Mouse (Mus musculus) embryonic facial prominence, embryonic 13.5 days (tissue): ENCODE measurements at regions not wholly inside any gene's neighbourhood (a gene's known extent, or its start where the extent isn't known, plus 50 kb on each side); places are given as distances from the start of the nearest gene placed in this dataset.
A peak's percentile ranks its signal among the peaks of the same experiment; 100 is the strongest.

Source experiments
- ATAC-seq: fragments of 200-750 bp; cut with Nextera tagmentation; 2 replicates; pipeline ENCODE4 v1.8.0; 2017; ENCODE audit warnings: low read depth; ENCODE audit not compliant: insufficient number of reproducible peaks, insufficient read depth, low FRiP score, low TSS enrichment
- H3K27ac ChIP-seq: fragments of 300-500 bp; sonication (generic); 2 replicates; pipeline ENCODE4 v1.5.1; 2015; ENCODE audit warnings: moderate library complexity, mild to moderate bottlenecking, inconsistent platforms
- H3K27me3 ChIP-seq: fragments of 300-500 bp; sonication (generic); 2 replicates; pipeline ENCODE4 v1.6.1; 2015; ENCODE audit warnings: mild to moderate bottlenecking, inconsistent platforms
- H3K36me3 ChIP-seq: fragments of 300-500 bp; sonication (generic); 2 replicates; pipeline ENCODE4 v1.6.1; 2015; ENCODE audit warnings: mild to moderate bottlenecking, inconsistent platforms
- H3K4me1 ChIP-seq: fragments of 300-500 bp; sonication (generic); 2 replicates; pipeline ENCODE4 v1.6.1; 2015; ENCODE audit warnings: inconsistent platforms
- H3K4me2 ChIP-seq: fragments of 300-500 bp; sonication (generic); 2 replicates; pipeline ENCODE4 v1.6.1; 2015; ENCODE audit warnings: moderate library complexity, mild to moderate bottlenecking, inconsistent platforms
- H3K4me3 ChIP-seq: fragments of 300-500 bp; sonication (generic); 2 replicates; pipeline ENCODE4 v1.5.1; 2015; ENCODE audit warnings: mild to moderate bottlenecking, inconsistent platforms
- H3K9ac ChIP-seq: fragments of 300-500 bp; sonication (generic); 2 replicates; pipeline ENCODE4 v1.6.1; 2015; ENCODE audit warnings: mild to moderate bottlenecking, inconsistent platforms
- H3K9me3 ChIP-seq: fragments of 300-500 bp; sonication (generic); 2 replicates; pipeline ENCODE4 v1.6.1; 2016; ENCODE audit warnings: inconsistent platforms
- WGBS: fragments of 180-500 bp; shearing (Covaris S2); methylation state at CpG from one replicate; pipeline ENCODE4 v1.1.7; 2015; ENCODE audit warnings: mixed read lengths; 5-methylcytosine and 5-hydroxymethylcytosine counted together

GRCm38 (mm10) chr14:61986203-61986602 lies 306.2 kb upstream of the Rnaseh2b start:
- H3K9me3 ChIP-seq = no peaks in the 10 kb centered on the region
- H3K36me3 ChIP-seq = no peaks in the 10 kb centered on the region
- 85% methylated on average over 13 of the region's 13 CpGs for WGBS
- no peak overlapping the region for H3K9ac ChIP-seq
- no peak overlapping the region for H3K27ac ChIP-seq
- no peaks in the 10 kb centered on the region for H3K4me1 ChIP-seq
- H3K27me3 ChIP-seq = no peaks in the 10 kb centered on the region
- no peak overlapping the region for H3K4me3 ChIP-seq
- no peak for ATAC-seq
- H3K4me2 ChIP-seq = no peak overlapping the region

- H3K36me3 ChIP-seq = no peaks in the 10 kb centered on the region
- no peaks in the 10 kb centered on the region for H3K4me1 ChIP-seq
- no peak for ATAC-seq
- WGBS = 91% methylated on average over 1 of the region's 1 CpGs
- no peak overlapping the region for H3K4me3 ChIP-seq
- H3K27ac ChIP-seq = no peak overlapping the region
- H3K27me3 ChIP-seq = no peaks in the 10 kb centered on the region
- H3K9me3 ChIP-seq = no peaks in the 10 kb centered on the region; the same call in 1 of the 2 replicates
- no peak overlapping the region for H3K4me2 ChIP-seq
- H3K9ac ChIP-seq = no peak overlapping the region
These were observed 297.1 kb upstream of the Rnaseh2b start for GRCm38 (mm10) chr14:61995253-61995652.

- Histone ChIP-seq H3K27ac (no peak overlapping the region), H3K4me2 (no peak overlapping the region), H3K4me3 (no peak overlapping the region), H3K27me3 (no peaks in the 10 kb centered on the region; the same call in 1 of the 2 replicates), H3K9me3 (no peaks in the 10 kb centered on the region; the same call in 1 of the 2 replicates), H3K9ac (no peak overlapping the region), H3K36me3 (no peaks in the 10 kb centered on the region), H3K4me1 (peaks cover 5% of the 10 kb centered on the region)
- no peak for ATAC-seq
These were observed 294.7 kb upstream of the Rnaseh2b start for GRCm38 (mm10) chr14:61997736-61998135.

- no peak overlapping the region for H3K9ac ChIP-seq
- no peak overlapping the region for H3K27ac ChIP-seq
- no peaks in the 10 kb centered on the region; the same call in 1 of the 2 replicates for H3K9me3 ChIP-seq
- whole genome bisulfite sequencing = 75% methylated on average over 3 of the region's 3 CpGs
- no peaks in the 10 kb centered on the region; the same call in 1 of the 2 replicates for H3K27me3 ChIP-seq
- H3K4me1 ChIP-seq = peaks cover 10% of the 10 kb centered on the region
- no peaks in the 10 kb centered on the region for H3K36me3 ChIP-seq
- H3K4me3 ChIP-seq = no peak overlapping the region
- no peak overlapping the region for H3K4me2 ChIP-seq
- no peak for ATAC-seq
These were observed 294.1 kb upstream of the Rnaseh2b start for GRCm38 (mm10) chr14:61998259-61998658.

- H3K9me3 ChIP-seq = no peaks in the 10 kb centered on the region; the same call in 1 of the 2 replicates
- H3K4me1 ChIP-seq = peaks cover 19% of the 10 kb centered on the region
- no peaks in the 10 kb centered on the region for H3K36me3 ChIP-seq
- no peak overlapping the region for H3K4me3 ChIP-seq
- H3K27ac ChIP-seq = no peak overlapping the region
- WGBS = 44% methylated on average over 7 of the region's 7 CpGs
- no peak overlapping the region for H3K9ac ChIP-seq
- no peak for ATAC-seq
- no peak overlapping the region for H3K4me2 ChIP-seq
- H3K27me3 ChIP-seq = no peaks in the 10 kb centered on the region; the same call in 1 of the 2 replicates
These were observed 290.9 kb upstream of the Rnaseh2b start for GRCm38 (mm10) chr14:62001481-62001949.

GRCm38 (mm10) chr14:62002131-62002530 lies 290.3 kb upstream of the Rnaseh2b start:
- no peaks in the 10 kb centered on the region for H3K36me3 ChIP-seq
- H3K4me3 ChIP-seq = no peak overlapping the region
- H3K27ac ChIP-seq = no peak overlapping the region
- no peak overlapping the region for H3K9ac ChIP-seq
- no peaks in the 10 kb centered on the region; the same call in 1 of the 2 replicates for H3K9me3 ChIP-seq
- no peak overlapping the region for H3K4me2 ChIP-seq
- 55% methylated on average over 5 of the region's 5 CpGs for WGBS
- H3K4me1 ChIP-seq = peaks cover 19% of the 10 kb centered on the region
- ATAC-seq = no peak
- H3K27me3 ChIP-seq = no peaks in the 10 kb centered on the region; the same call in 1 of the 2 replicates

GRCm38 (mm10) chr14:62003013-62003781 lies 289.2 kb upstream of the Rnaseh2b start:
- Histone ChIP-seq H3K27ac (peak overlapping the region; percentile 34), H3K4me3 (no peak overlapping the region), H3K27me3 (no peaks in the 10 kb centered on the region; the same call in 1 of the 2 replicates), H3K4me1 (peaks cover 19% of the 10 kb centered on the region), H3K4me2 (peak overlapping the region; percentile 45), H3K9ac (no peak overlapping the region), H3K36me3 (no peaks in the 10 kb centered on the region), H3K9me3 (no peaks in the 10 kb centered on the region; the same call in 1 of the 2 replicates)
- 22% methylated on average over 16 of the region's 16 CpGs for WGBS
- ATAC-seq = no peak

GRCm38 (mm10) chr14:62003797-62004196 lies 288.6 kb upstream of the Rnaseh2b start:
- no peak for ATAC-seq
- WGBS = 71% methylated on average over 2 of the region's 2 CpGs
- Histone ChIP-seq H3K27ac (peak overlapping the region; percentile 35; the same call in 1 of the 2 replicates), H3K4me1 (peaks cover 19% of the 10 kb centered on the region), H3K4me3 (no peak overlapping the region), H3K9me3 (no peaks in the 10 kb centered on the region; the same call in 1 of the 2 replicates), H3K27me3 (no peaks in the 10 kb centered on the region; the same call in 1 of the 2 replicates), H3K36me3 (no peaks in the 10 kb centered on the region), H3K4me2 (peak overlapping the region; percentile 45; the same call in 1 of the 2 replicates), H3K9ac (no peak overlapping the region)

GRCm38 (mm10) chr14:62008707-62009106 lies 283.7 kb upstream of the Rnaseh2b start:
- no peak for ATAC-seq
- Histone ChIP-seq H3K4me1 (peaks cover 5% of the 10 kb centered on the region), H3K27me3 (no peaks in the 10 kb centered on the region), H3K27ac (no peak overlapping the region), H3K9me3 (no peaks in the 10 kb centered on the region), H3K4me2 (no peak overlapping the region), H3K4me3 (no peak overlapping the region), H3K9ac (no peak overlapping the region), H3K36me3 (no peaks in the 10 kb centered on the region)
- WGBS = 87% methylated on average over 5 of the region's 5 CpGs

- H3K4me3 ChIP-seq = no peak overlapping the region
- peaks cover 8% of the 10 kb centered on the region for H3K4me1 ChIP-seq
- no peaks in the 10 kb centered on the region for H3K9me3 ChIP-seq
- no peak overlapping the region for H3K27ac ChIP-seq
- H3K9ac ChIP-seq = no peak overlapping the region
- WGBS = 88% methylated on average over 4 of the region's 4 CpGs
- H3K36me3 ChIP-seq = no peaks in the 10 kb centered on the region
- no peak for ATAC-seq
- no peak overlapping the region for H3K4me2 ChIP-seq
- no peaks in the 10 kb centered on the region for H3K27me3 ChIP-seq
These were observed 273.6 kb upstream of the Rnaseh2b start for GRCm38 (mm10) chr14:62018804-62019203.

GRCm38 (mm10) chr14:62020996-62021395 lies 271.4 kb upstream of the Rnaseh2b start:
- Histone ChIP-seq H3K27me3 (no peaks in the 10 kb centered on the region), H3K9ac (no peak overlapping the region), H3K4me1 (peaks cover 8% of the 10 kb centered on the region), H3K4me3 (no peak overlapping the region), H3K27ac (no peak overlapping the region), H3K9me3 (no peaks in the 10 kb centered on the region), H3K36me3 (no peaks in the 10 kb centered on the region), H3K4me2 (no peak overlapping the region)
- ATAC-seq = no peak
- 82% methylated on average over 3 of the region's 3 CpGs for WGBS

GRCm38 (mm10) chr14:62022193-62022592 lies 270.2 kb upstream of the Rnaseh2b start:
- no peaks in the 10 kb centered on the region for H3K36me3 ChIP-seq
- no peak overlapping the region for H3K4me2 ChIP-seq
- H3K9ac ChIP-seq = no peak overlapping the region
- no peak for ATAC-seq
- no peak overlapping the region for H3K27ac ChIP-seq
- H3K9me3 ChIP-seq = no peaks in the 10 kb centered on the region
- 90% methylated on average over 3 of the region's 3 CpGs for WGBS
- H3K4me3 ChIP-seq = no peak overlapping the region
- H3K27me3 ChIP-seq = no peaks in the 10 kb centered on the region
- H3K4me1 ChIP-seq = peaks cover 8% of the 10 kb centered on the region
